Mouse (Mus musculus) ovary, postnatal 14 days (tissue): ENCODE results near the gene Arl8b.

Experiments used
- DNase-seq: peaks from one replicate; pipeline ENCODE4 v3.0.0; 2022; ENCODE audit warnings: low spot score

The Arl8b gene

GRCm38 (mm10) chr6:108782526-108783183, at the start of gene Arl8b:
Gene Arl8b (plus strand): TSS chr6:108783099.
- DNase-seq: peak; percentile 96

- DNase-seq: peak; percentile 66
Observed at GRCm38 (mm10) chr6:108735910-108736750, 46.8 kb upstream of the Arl8b start.

- DNase-seq: no peak
Observed at GRCm38 (mm10) chr6:108738463-108739203, 44.3 kb upstream of the Arl8b start.

- no peak for DNase-seq
Observed at GRCm38 (mm10) chr6:108740579-108740978, 42.3 kb upstream of the Arl8b start.

DNA sequence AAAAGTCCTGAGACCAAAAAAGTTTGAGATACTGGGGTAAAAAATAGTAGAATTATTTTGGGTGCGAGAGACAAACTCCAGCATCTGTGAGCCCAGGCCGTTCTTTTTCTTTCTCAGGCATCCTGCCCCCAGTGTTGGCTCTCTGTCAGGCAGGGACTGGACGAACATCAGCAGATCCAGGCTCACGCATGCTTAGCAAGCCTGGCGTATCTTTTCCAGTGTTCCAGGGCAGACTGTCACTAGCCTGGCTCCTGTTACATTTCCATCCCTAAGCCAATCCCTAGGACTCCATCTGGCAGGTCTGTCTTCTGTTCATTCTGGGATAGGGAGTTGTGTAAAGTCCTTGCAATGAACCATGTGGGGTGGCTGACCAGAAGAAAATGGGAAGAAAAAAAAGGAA, 39.2 kb upstream of the Arl8b start:
- DNase-seq: no peak

GRCm38 (mm10) chr6:108751324-108751723, 31.6 kb upstream of the Arl8b start:
- DNase-seq: no peak

- DNase-seq: no peak
Observed at GRCm38 (mm10) chr6:108752395-108752794, 30.5 kb upstream of the Arl8b start.

DNA sequence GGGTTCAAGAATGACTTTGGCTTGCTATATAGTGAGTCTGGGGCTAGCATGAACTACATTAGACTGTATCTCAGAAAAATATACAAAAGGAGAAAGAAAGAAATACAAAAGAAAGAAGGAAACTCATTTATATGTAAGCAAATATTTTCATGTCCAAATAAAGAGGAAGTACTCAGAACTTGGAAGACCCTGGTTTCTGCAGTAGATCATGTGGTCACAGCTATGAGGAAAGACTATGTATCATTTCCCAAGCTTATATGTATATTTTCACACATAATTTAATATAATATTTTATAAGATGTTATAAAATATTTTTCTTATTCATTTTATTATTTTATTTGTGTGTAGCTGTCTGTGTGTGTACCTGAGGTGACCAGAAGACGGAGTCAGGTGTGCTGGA, 29.4 kb upstream of the Arl8b start:
- no peak for DNase-seq

- DNase-seq: no peak
Observed at GRCm38 (mm10) chr6:108754376-108754775, 28.5 kb upstream of the Arl8b start.

- DNase-seq: no peak
Observed at GRCm38 (mm10) chr6:108755936-108756335, 27.0 kb upstream of the Arl8b start.

DNA sequence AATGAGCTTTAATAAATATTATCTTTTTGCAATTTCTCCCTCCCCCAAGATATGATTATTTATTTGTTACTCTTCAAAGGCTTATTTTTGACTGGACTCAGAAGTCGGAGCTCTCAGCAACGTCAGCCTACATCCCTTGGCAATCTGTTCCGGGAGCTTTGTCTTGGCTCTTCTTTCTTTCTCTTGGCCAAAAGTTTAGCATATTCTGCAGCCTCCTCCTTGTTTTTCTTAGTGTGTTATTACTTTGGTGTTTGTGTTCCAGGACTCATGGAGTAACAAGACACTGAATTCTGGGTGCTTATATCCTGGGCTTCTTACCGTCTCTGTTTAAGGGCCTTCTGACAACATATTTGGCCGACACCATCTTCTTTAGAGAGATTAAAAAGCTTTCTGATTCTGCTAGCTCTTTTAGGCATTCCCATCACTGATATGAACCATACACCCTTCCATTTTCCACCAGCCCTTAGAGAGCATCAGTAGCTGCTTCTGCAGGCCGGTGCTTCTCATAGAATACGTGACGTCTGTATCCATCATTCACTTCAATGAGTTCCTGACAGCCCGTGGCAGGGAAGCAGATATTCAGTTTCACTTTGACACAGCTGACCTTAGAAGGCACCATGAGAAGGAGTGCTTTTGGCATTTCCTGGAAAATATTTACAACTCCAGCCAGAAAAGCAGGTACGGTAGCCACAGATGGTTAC, 23.8 kb upstream of the Arl8b start:
- DNase-seq: no peak

- DNase-seq: peak; percentile 21
Observed at GRCm38 (mm10) chr6:108759698-108760039, 23.2 kb upstream of the Arl8b start.

GRCm38 (mm10) chr6:108770880-108771279, 12.0 kb upstream of the Arl8b start:
- DNase-seq: no peak

DNA sequence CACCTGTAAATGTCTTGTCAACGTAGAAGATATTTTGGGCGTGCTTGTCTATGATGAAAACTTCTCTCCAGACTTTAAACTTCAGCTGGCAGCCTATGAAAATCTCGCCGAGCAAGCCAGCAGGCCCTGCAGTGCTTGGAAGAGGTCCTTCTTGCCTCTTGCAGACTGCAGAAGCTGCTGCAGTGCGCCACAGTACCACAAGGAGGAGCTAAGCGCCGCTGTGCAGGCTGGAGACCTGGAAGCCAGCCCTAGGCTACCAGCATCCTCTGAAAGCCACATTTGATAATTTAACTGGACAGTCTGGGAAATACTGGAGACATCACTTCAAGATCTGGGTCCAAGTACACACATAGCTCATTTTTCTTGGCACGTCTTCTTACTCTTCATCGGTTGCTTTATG, 10.0 kb upstream of the Arl8b start:
- peak; percentile 77 for DNase-seq

DNA sequence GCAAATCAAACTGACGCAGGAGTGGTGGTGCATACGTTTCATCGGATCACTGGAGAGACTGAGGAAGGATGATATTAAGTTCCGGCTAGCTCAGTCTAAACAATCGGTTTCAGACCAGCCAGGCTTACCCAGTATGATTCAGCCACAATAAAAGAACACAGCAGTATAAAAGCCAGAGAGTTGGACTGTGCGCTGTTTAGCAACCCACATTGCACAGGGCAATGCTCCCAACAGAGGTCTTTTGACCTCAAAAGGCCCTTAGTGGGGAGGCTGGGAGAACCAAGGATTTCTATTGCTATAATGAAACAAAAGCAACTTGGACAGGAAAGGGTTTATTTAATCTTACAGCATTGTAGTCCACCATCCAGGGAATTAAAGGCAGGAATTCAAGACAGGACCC, 9.4 kb upstream of the Arl8b start:
- no peak for DNase-seq

DNA sequence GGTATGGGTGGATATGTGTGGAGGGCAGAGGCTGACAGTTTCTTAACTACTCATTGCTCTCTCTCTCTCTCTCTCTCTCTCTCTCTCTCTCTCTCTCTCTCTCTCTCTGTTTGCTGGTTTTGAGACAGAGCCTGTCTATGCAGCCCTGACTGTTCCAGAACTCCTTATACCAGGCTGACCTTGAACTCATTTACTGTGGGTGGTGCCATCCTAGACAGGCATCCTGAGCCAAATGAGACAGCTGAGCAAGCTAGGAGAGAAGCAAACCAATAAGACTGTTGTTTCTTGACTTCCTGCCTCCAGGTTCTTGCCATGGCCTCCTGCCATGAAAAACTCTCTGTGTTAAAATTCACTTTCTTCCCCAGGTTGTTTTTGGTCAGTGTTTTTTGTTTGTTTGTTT, 6.6 kb upstream of the Arl8b start:
- DNase-seq: no peak

DNA sequence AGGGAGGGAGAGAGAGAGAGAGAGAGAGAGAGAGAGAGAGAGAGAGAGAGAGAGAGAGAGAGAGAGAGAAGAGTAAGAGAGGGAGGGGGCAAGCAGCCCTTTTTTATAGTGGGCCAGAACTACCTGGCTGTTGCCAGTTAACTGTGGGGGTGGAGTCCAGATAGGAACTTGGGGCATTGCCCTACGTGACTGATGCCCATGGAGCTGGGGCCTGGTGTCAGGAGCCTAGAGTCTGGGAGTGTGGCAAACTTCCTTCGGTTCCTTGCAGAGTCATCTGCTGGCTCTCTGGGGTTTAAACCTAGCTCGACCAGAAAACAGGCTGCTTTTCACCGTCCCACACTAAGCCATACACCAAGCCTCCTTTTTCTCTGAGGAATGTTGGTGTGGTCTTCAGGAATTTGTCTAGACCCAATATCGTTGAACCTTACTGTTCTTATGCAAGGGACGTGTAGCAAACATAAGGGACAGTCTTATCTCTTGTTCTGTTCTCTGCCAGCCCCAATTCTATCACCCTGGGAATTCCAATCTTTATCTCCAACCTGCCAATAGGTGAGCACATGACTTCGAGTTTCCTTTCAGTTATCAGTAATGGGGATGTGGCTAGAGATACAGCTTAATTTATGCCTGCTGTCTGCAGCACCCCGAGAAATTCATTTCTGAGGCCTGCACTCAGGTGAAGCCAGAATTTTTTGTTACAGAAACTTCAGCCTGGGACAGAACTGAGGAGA, 5.2 kb upstream of the Arl8b start:
- DNase-seq: no peak

GRCm38 (mm10) chr6:108778399-108778798, 4.5 kb upstream of the Arl8b start:
- DNase-seq: no peak

DNA sequence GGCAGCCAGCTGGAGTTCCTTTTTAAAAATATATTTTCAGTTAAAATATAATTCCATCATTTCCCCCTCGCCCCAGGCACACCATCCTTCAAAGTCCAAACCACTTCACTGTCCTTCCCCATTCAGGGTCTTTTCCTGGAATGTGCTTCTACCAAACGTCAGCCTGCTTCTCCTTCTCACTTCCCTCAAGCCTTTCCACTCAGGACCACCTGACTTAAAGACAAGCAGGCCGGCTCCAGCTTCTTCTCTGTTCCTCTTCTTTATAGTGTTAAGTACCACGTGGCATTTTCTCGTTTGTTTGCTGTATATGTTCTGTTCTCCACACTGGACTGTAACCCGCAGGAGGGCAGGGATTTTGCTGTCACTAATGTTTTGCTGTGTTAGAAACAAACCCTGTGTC, 1.0 kb upstream of the Arl8b start:
- DNase-seq: no peak

DNA sequence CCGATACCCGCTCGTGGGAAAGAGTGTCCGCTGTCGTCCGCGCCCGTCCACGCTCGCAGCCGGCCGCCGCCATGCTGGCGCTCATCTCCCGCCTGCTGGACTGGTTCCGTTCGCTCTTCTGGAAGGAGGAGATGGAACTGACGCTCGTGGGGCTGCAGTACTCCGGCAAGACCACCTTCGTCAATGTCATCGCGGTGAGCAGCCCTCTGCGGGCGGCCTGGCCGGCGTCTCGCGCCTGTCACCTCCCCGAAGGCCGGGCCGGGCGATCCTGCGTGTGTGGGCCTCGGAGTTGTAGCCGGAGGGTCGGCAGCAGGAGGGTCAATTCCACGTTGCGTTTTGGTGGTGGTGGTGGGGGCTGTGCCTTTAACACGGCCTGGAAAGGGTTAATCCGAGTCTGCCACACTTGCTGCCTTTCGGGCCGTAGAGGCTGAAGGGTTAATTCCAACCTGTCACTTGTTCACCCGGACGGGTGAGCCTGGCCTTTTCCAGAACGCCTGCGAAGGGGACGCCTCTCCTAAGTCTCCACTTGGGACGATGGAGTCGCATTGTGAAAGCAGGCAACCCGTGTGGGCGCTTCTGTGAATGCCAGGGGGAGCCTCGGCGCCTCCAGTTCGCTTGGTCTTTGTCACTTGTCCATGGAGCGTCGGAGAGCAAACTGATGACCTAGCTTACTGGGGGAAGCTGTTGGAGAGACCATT, 434 bp downstream of the Arl8b start:
- DNase-seq: no peak

GRCm38 (mm10) chr6:108784056-108784455, 1.2 kb downstream of the Arl8b start:
- no peak for DNase-seq
